Mouse (Mus musculus) heart, postnatal 4 days (tissue): ENCODE measurements around the gene Fancc. TPM values are rescaled to one million over a fixed set of nuclear protein-coding genes. Genes with fewer than 3 reads are reported as not detected.

Experiments used
- DNase-seq: peaks from one replicate; pipeline ENCODE4 v3.0.0; 2021
- total RNA-seq, 2 experiments: library from RNA; stranded (reverse); gene quantifications; 2 replicates each; pipeline ENCODE4 v1.2.3; 2021

Fancc gene
- total RNA-seq, 2 experiments from 2014 or later, result 9.7 to 11.1 TPM

GRCm38 (mm10) chr13:63260753-63261631 is 236.1 kb downstream of the Fancc start:
- DNase-seq, result no peak

DNA sequence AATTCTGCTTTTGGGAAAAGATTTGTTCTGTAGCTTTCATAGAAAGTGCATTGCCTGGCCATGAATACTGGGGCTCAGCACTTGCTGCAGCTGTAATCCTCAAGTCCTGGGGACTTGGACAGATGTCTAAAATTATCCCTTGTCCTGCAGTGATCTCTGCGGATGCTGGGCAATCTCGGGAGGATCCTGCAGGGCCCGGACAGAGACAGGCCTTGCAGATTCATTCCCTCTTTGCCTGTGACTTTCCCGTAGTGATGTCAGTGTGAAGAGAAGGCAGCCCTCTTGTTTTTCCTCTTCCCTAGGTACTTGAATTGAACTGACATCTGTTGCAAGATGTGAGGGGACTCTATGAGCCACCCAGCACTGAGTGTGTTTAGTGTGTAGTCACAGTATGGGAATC is 236.9 kb downstream of the Fancc start:
- no peak for DNase-seq

DNA sequence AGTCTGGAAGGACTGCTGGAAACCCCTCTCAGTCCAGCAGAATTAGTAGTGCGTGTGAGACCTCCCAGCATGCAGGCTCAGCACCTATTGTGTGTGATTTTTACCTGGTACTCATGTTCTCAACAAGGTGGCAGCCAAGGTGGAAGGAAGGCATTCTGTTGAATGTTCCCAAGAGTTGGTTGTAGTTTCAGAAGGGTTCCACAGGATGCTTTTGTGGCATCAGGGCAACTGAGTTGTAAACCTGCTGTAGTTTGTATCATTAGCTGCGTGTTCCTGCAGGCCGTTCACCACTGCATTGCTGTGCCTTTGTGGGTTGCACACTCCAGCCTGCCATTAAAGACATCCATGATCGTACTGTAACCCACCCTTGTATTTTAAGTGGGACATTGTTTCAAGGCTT is 238.4 kb downstream of the Fancc start:
- DNase-seq, result no peak

DNA sequence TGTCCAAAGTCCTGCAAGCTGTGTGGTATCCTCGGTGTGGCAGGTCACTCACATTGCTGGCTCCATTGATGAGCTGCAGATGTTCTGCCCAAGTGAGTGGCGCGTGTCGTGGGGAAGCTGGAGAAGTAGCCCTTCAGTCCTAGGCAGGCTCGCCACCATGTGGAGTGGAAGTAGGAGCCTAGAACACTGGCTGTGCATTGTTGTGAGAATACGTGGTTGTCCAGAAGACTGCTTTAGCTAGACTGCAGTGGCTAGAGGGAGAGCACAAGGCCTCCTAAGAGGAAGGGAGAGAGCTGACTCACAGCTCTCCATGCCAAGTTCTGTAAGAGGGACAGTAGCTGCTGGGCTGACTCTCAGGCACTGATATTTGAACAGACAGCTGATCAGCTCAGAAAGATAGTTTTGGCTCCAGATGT is 238.9 kb downstream of the Fancc start:
- no peak for DNase-seq

DNA sequence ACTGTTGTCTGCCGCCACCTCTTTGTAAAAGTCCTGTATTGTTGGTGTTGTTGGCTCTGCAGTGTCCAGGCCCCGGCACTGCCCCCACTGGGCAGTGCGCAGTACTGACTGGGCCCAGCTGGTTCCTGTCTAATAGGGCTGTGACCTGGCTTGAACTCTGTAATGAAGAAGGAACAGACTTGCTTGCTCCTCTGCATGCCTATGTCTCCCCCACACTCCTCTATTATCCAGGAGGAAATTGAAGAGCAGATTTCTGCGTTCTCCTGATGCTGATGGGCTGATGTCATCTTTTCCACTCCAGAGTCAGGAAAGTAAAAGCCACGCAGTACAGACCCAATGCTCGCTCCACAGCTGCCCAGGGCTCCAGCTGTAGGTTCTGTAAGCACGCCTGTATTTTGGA is 240.3 kb downstream of the Fancc start:
- DNase-seq, result peak; percentile 76

DNA sequence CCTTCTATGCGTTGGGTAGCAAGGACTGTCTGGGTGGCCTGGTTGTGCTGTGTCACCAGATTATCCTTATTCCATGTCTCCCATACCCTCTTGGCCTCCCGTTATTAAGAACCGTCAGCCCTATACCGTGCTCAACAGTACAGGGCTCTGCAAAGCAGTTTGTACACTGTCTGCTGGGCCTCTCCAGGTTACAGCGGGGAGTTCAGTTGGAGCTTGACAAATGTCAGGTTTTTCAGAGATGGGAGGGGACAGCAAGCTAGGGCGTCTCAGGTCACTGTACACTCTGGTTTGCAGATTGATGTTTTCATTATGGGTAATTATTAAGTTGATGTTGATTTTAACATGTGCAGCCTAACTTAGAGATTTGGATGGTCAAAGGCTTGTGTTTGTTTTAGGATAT is 240.9 kb downstream of the Fancc start:
- DNase-seq, result no peak

DNA sequence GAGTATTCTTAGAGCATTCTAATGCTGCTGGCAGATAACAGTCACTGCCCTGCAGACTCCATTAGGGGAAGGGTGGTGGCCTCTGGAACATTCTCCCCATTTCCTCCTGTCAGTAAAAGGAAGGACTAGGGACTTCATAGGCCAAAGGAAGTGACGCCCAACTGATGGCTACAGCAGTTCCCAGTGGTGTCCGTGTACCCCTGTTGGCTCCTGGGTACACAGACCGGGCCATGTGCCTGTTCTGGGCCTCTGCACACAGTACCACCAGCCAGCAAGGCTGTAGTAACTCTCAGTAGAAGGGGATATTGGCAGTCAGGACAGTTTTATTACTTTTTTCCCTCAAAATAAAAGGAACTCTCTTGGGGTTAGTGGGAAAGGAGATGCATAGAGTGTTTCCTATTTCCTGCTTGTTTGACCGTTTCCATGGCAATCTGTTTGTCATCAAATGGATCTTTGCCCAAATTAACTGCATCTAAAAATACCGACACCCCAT is 241.5 kb downstream of the Fancc start:
- DNase-seq, result peak; percentile 57

DNA sequence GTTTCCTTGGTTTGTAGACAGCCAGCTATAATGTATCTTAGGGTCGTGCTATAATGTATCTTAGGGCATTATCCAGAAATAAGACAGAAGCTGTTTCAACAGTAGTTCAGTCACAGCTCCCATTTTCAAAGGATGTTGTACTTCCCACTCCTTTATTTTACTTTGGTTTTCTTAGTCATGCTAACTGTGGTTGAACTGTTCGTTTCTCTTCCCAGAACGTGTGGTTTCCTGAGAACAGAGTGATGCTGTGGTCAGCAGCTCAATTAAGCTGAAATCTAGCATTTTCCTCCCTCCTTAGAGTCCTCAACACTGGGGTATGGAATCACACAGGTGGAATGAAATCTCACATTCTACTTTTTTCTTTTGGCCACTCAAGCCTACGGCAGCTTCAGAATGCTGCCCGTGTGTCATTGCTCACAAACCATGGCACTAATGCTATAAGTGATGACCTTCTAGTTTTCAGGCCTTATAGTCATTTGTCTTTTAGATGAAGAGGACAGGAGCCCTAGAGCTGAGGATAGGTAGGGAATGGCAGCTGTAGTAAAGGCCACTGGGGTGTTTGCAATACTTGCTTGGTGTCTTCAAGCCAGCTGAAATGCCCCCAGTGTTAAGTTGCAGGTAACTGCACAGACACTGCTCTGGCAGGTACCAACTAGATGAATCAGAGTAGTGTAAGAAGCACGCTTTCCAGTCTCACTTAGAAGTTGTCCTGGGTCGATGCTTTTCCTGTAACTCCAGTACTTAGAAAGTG is 243.0 kb downstream of the Fancc start:
- no peak for DNase-seq

DNA sequence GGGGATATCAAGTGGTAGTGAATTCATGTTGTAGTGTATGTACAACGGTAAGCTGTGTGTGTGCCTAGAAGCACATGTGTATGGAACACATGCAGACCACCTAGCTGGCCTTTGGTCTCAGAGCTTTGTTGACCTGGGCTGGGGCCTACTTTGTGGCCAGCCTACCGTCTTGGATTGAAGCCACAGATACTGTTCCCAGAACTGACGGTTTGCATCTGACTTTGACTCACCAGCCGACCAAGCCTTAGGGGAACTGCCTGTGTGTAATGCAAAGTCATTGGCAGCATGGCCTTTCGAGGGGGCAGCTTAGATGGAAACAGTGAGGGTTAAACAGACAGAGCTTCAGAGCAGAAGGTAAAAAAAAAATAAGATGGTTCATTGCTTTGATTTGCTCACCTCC is 243.9 kb downstream of the Fancc start:
- no peak for DNase-seq

GRCm38 (mm10) chr13:63252295-63253010 is 244.6 kb downstream of the Fancc start:
- no peak for DNase-seq

DNA sequence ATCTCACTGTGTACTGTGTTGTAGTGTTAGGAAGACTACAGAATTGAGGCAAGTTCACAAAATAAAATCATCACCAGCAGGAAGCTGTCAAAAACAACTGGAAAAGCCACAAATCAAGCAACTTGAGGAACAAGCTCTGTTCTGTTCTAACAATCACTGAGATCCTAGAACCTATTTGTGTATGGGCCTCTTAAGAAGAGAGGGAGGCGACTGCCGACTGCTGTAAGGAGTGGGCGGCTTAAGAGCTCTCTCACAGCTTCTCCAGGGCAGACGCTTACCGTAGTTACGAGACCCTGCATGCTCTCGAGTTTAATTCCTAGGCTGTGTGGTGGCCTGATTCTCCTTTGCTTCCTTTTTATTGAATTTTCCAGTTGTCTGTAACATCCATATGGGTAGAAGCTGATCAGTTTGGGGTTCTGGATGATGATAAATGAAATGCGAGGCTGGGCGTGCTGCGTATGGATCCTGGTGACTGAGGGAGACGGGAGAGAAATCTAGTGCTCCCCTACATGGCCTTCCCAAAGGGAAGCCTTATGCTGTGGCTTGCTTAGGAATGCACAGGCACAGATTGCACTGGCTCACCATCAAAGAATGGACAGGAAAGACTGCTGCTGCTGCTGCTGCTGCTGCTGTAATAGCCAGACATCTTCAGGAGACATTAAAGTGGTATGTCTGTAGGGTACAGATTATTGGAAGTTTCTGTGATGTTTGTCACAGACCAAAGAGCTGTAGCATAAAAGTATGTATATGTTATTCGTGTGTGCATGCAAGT is 245.8 kb downstream of the Fancc start:
- no peak for DNase-seq

- no peak for DNase-seq
These were observed 246.6 kb downstream of the Fancc start for GRCm38 (mm10) chr13:63250441-63250980.

DNA sequence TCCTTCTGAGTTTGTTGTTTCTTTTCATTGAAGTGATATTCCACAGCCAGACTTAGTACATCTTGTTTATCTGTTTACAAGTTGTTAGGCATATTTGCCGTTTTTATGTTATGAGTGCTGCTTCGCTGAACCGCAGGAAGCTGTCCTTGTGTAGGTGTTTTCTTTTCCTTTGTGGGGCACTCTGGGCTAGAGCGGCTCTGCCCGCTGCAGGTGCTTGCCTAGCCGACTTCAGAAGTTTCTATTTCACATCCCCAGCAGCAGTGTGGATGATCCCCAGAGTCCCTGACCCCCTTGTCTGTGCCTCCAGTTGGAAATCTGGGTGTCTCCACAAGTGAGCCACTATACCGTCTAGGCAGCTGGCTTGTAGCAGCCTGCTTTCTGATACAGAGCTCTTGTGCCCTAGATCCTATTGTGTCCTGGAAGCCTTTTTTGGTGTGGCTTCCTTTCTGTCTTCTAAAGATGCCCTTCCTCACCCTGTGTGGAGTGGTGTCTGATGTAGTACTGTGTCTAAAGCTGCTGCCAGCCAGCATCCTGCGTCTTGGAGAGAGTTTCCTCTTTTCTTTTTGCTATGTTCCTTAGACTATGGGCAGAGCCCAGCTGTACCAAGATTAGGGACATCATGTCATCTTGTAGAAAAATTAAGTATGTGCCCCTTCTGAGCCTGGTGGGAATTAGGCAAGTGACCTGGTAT is 247.2 kb downstream of the Fancc start:
- DNase-seq, result no peak

- no peak for DNase-seq
These were observed 247.9 kb downstream of the Fancc start for GRCm38 (mm10) chr13:63249171-63249570.

GRCm38 (mm10) chr13:63248318-63248717 is 248.8 kb downstream of the Fancc start:
- no peak for DNase-seq

DNA sequence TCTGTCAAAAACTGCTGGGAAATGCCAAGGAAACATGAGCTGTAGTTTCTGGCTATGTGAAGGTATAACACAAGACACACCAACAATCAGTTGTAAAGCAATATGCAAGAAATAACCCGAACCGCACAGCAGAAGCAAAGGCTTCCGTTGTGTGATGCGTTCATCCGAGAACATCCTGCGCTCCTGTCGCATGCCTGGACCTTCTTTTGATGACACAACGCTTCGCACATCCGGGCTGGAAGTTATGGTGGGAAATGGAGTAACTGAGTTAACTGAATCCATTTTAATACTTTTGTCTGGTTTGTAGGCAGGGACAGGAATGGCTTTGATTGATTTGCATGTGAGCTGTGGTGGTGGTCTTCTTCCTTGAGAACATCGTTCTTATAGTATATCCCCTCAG is 249.4 kb downstream of the Fancc start:
- DNase-seq, result no peak

GRCm38 (mm10) chr13:63247041-63247440 is 250.0 kb downstream of the Fancc start:
- DNase-seq, result no peak

- no peak for DNase-seq
These were observed 250.6 kb downstream of the Fancc start for GRCm38 (mm10) chr13:63246332-63246940.

GRCm38 (mm10) chr13:63245812-63246211 is 251.3 kb downstream of the Fancc start:
- DNase-seq, result no peak

GRCm38 (mm10) chr13:63245218-63245617 is 251.9 kb downstream of the Fancc start:
- no peak for DNase-seq

GRCm38 (mm10) chr13:63244425-63244824 is 252.7 kb downstream of the Fancc start:
- DNase-seq, result no peak
